Mouse (Mus musculus): ENCODE measurements at regions not wholly inside any gene's neighbourhood (a gene's known extent, or its start where the extent isn't known, plus 50 kb on each side); places are given as distances from the start of the nearest gene placed in this dataset.
"Not testable (repeated sequence)": the region's sequence is repeated elsewhere in the genome, so short reads cannot be mapped to it uniquely, and the experiment has no call there.

- not testable (repeated sequence) for H3K4me2 ChIP-seq; H3K4me3 ChIP-seq; H3K9me3 ChIP-seq (replicated peaks); H3K4me1 ChIP-seq (replicated peaks); H3K9ac ChIP-seq; H3K27ac ChIP-seq; ATAC-seq (replicated peaks; ENCODE audit: insufficient number of reproducible peaks, insufficient read depth, low FRiP score, low read depth); H3K27me3 ChIP-seq; H3K36me3 ChIP-seq
Observed at GRCm38 (mm10) chr5:28751821-28752220, 284.8 kb upstream of the Shh start.

- no peak for ATAC-seq (replicated peaks; ENCODE audit: insufficient number of reproducible peaks, insufficient read depth, low FRiP score, low read depth)
- 76% methylated on average over 3 of the region's 3 CpGs for WGBS
Observed at GRCm38 (mm10) chr5:28734768-28735167, 267.7 kb upstream of the Shh start.

GRCm38 (mm10) chr5:28722067-28722466 is 255.0 kb upstream of the Shh start:
- Histone ChIP-seq H3K36me3 (no peaks in the 10 kb centered on the region), H3K27ac (no peak overlapping the region), H3K27me3 (no peaks in the 10 kb centered on the region), H3K4me2 (no peak overlapping the region), H3K4me3 (no peak overlapping the region), H3K9me3 (replicated peaks) (no peaks in the 10 kb centered on the region), H3K4me1 (replicated peaks) (no peaks in the 10 kb centered on the region), H3K9ac (no peak overlapping the region)
- 74% methylated on average over 3 of the region's 3 CpGs for WGBS
- no peak for ATAC-seq (replicated peaks; ENCODE audit: insufficient number of reproducible peaks, insufficient read depth, low FRiP score, low read depth)

More at GRCm38 (mm10) chr5:28734768-28735167, 267.7 kb upstream of the Shh start:
- Histone ChIP-seq H3K9me3 (replicated peaks) (no peaks in the 10 kb centered on the region), H3K4me1 (replicated peaks) (no peaks in the 10 kb centered on the region), H3K36me3 (no peaks in the 10 kb centered on the region), H3K27ac (no peak overlapping the region), H3K27me3 (no peaks in the 10 kb centered on the region), H3K9ac (no peak overlapping the region), H3K4me2 (no peak overlapping the region), H3K4me3 (no peak overlapping the region)

GRCm38 (mm10) chr5:28714978-28715377 is 247.9 kb upstream of the Shh start:
- no peak overlapping the region for H3K4me2 ChIP-seq
- H3K4me1 ChIP-seq (replicated peaks): no peaks in the 10 kb centered on the region
- no peak overlapping the region for H3K9ac ChIP-seq
- H3K27ac ChIP-seq: no peak overlapping the region
- H3K36me3 ChIP-seq: no peaks in the 10 kb centered on the region
- H3K27me3 ChIP-seq: no peaks in the 10 kb centered on the region
- no peak for ATAC-seq (replicated peaks; ENCODE audit: insufficient number of reproducible peaks, insufficient read depth, low FRiP score, low read depth)
- WGBS: 84% methylated on average over 4 of the region's 4 CpGs
- no peak overlapping the region for H3K4me3 ChIP-seq
- H3K9me3 ChIP-seq (replicated peaks): no peaks in the 10 kb centered on the region

- H3K4me1 ChIP-seq (replicated peaks): no peaks in the 10 kb centered on the region
- H3K4me2 ChIP-seq: no peak overlapping the region
- H3K36me3 ChIP-seq: no peaks in the 10 kb centered on the region
- no peaks in the 10 kb centered on the region for H3K27me3 ChIP-seq
- no peak overlapping the region for H3K27ac ChIP-seq
- H3K4me3 ChIP-seq: no peak overlapping the region
- no peaks in the 10 kb centered on the region for H3K9me3 ChIP-seq (replicated peaks)
- 42% methylated on average over 4 of the region's 4 CpGs for WGBS
- ATAC-seq (replicated peaks; ENCODE audit: insufficient number of reproducible peaks, insufficient read depth, low FRiP score, low read depth): no peak
- H3K9ac ChIP-seq: no peak overlapping the region
Observed at GRCm38 (mm10) chr5:28710517-28710916, 243.5 kb upstream of the Shh start.

GRCm38 (mm10) chr5:28709626-28710025 is 242.6 kb upstream of the Shh start:
- Histone ChIP-seq H3K4me3 (no peak overlapping the region), H3K4me2 (no peak overlapping the region), H3K4me1 (replicated peaks) (no peaks in the 10 kb centered on the region), H3K9ac (no peak overlapping the region), H3K36me3 (no peaks in the 10 kb centered on the region), H3K27ac (no peak overlapping the region), H3K9me3 (replicated peaks) (no peaks in the 10 kb centered on the region), H3K27me3 (no peaks in the 10 kb centered on the region)
- 57% methylated on average over 2 of the region's 2 CpGs for WGBS
- ATAC-seq (replicated peaks; ENCODE audit: insufficient number of reproducible peaks, insufficient read depth, low FRiP score, low read depth): no peak

GRCm38 (mm10) chr5:28704359-28704758 is 237.3 kb upstream of the Shh start:
- no peak overlapping the region for H3K27ac ChIP-seq
- H3K9ac ChIP-seq: no peak overlapping the region
- H3K36me3 ChIP-seq: no peaks in the 10 kb centered on the region
- no peak overlapping the region for H3K4me2 ChIP-seq
- H3K4me1 ChIP-seq (replicated peaks): no peaks in the 10 kb centered on the region
- no peak for ATAC-seq (replicated peaks; ENCODE audit: insufficient number of reproducible peaks, insufficient read depth, low FRiP score, low read depth)
- H3K9me3 ChIP-seq (replicated peaks): no peaks in the 10 kb centered on the region
- no peaks in the 10 kb centered on the region for H3K27me3 ChIP-seq
- no peak overlapping the region for H3K4me3 ChIP-seq
- WGBS: 89% methylated on average over 1 of the region's 1 CpGs

- H3K4me1 ChIP-seq (replicated peaks): no peaks in the 10 kb centered on the region
- no peak overlapping the region for H3K4me2 ChIP-seq
- 64% methylated on average over 3 of the region's 3 CpGs for WGBS
- no peak for ATAC-seq (replicated peaks; ENCODE audit: insufficient number of reproducible peaks, insufficient read depth, low FRiP score, low read depth)
- H3K9me3 ChIP-seq (replicated peaks): no peaks in the 10 kb centered on the region
- no peak overlapping the region for H3K9ac ChIP-seq
- no peaks in the 10 kb centered on the region for H3K27me3 ChIP-seq
- no peaks in the 10 kb centered on the region for H3K36me3 ChIP-seq
- no peak overlapping the region for H3K4me3 ChIP-seq
- no peak overlapping the region for H3K27ac ChIP-seq
Observed at GRCm38 (mm10) chr5:28696966-28697365, 229.9 kb upstream of the Shh start.

- WGBS: 61% methylated on average over 6 of the region's 6 CpGs
- no peak overlapping the region for H3K9ac ChIP-seq
- no peak overlapping the region for H3K4me3 ChIP-seq
- H3K9me3 ChIP-seq (replicated peaks): no peaks in the 10 kb centered on the region
- H3K4me1 ChIP-seq (replicated peaks): no peaks in the 10 kb centered on the region
- no peak overlapping the region for H3K4me2 ChIP-seq
- no peaks in the 10 kb centered on the region for H3K27me3 ChIP-seq
- no peak for ATAC-seq (replicated peaks; ENCODE audit: insufficient number of reproducible peaks, insufficient read depth, low FRiP score, low read depth)
- H3K36me3 ChIP-seq: no peaks in the 10 kb centered on the region
- no peak overlapping the region for H3K27ac ChIP-seq
Observed at GRCm38 (mm10) chr5:28690110-28690509, 223.1 kb upstream of the Shh start.

- no peaks in the 10 kb centered on the region for H3K4me1 ChIP-seq (replicated peaks)
- no peak for ATAC-seq (replicated peaks; ENCODE audit: insufficient number of reproducible peaks, insufficient read depth, low FRiP score, low read depth)
- 39% methylated on average over 2 of the region's 2 CpGs for WGBS
Observed at GRCm38 (mm10) chr5:28689651-28690050, 222.6 kb upstream of the Shh start.

GRCm38 (mm10) chr5:28689136-28689535 is 222.1 kb upstream of the Shh start:
- Histone ChIP-seq H3K27ac (no peak overlapping the region), H3K36me3 (no peaks in the 10 kb centered on the region), H3K9me3 (replicated peaks) (no peaks in the 10 kb centered on the region), H3K9ac (no peak overlapping the region), H3K27me3 (no peaks in the 10 kb centered on the region), H3K4me3 (no peak overlapping the region), H3K4me1 (replicated peaks) (no peaks in the 10 kb centered on the region), H3K4me2 (no peak overlapping the region)
- ATAC-seq (replicated peaks; ENCODE audit: insufficient number of reproducible peaks, insufficient read depth, low FRiP score, low read depth): no peak
- WGBS: 70% methylated on average over 3 of the region's 3 CpGs

More at GRCm38 (mm10) chr5:28689651-28690050, 222.6 kb upstream of the Shh start:
- H3K4me2 ChIP-seq: no peak overlapping the region
- no peak overlapping the region for H3K4me3 ChIP-seq
- H3K36me3 ChIP-seq: no peaks in the 10 kb centered on the region
- H3K9ac ChIP-seq: no peak overlapping the region
- no peaks in the 10 kb centered on the region for H3K27me3 ChIP-seq
- H3K9me3 ChIP-seq (replicated peaks): no peaks in the 10 kb centered on the region
- no peak overlapping the region for H3K27ac ChIP-seq

GRCm38 (mm10) chr5:28682821-28683220 is 215.8 kb upstream of the Shh start:
- H3K27me3 ChIP-seq: no peaks in the 10 kb centered on the region
- 61% methylated on average over 6 of the region's 6 CpGs for WGBS
- no peaks in the 10 kb centered on the region for H3K9me3 ChIP-seq (replicated peaks)
- no peak overlapping the region for H3K4me3 ChIP-seq
- no peak overlapping the region for H3K4me2 ChIP-seq
- no peak for ATAC-seq (replicated peaks; ENCODE audit: insufficient number of reproducible peaks, insufficient read depth, low FRiP score, low read depth)
- no peaks in the 10 kb centered on the region for H3K4me1 ChIP-seq (replicated peaks)
- no peak overlapping the region for H3K9ac ChIP-seq
- no peak overlapping the region for H3K27ac ChIP-seq
- no peaks in the 10 kb centered on the region for H3K36me3 ChIP-seq

Data from heart, embryonic 15.5 days (tissue).